Mouse (Mus musculus) heart, embryonic 14.5 days (tissue): ENCODE data around the gene Olfr1339. TPM values are rescaled to one million over a fixed set of nuclear protein-coding genes. Genes with fewer than 3 reads are reported as not detected.

Source experiments
- polyA plus RNA-seq: library from polyadenylated mRNA; unstranded; fragments of >200 nt; fragmentation: Nextera tagmentation; extraction: Ambion mirVana; gene quantifications from 2 replicates; pipeline ENCODE4 v1.2.1, GENCODE M21; 2014

The Olfr1339 gene
- polyA plus RNA-seq, 1 experiment from 2014 or later, result not detected

Other genes with a start within 250 kb of the Olfr1339 start
- gene Tie1, start 242.1 kb upstream of the Olfr1339 start, polyA plus RNA-seq, result 38.1 and 48.7 TPM in 2 replicates
- not detected in 2 replicates for gene 2610528J11Rik, start 205.2 kb upstream of the Olfr1339 start, polyA plus RNA-seq
- 0.24 and 0.43 TPM in 2 replicates for gene Tmem125, start 188.1 kb upstream of the Olfr1339 start, polyA plus RNA-seq
- 0.16 and 0.22 TPM in 2 replicates for gene Cfap57, start 111.4 kb upstream of the Olfr1339 start, polyA plus RNA-seq
- 80.5 and 86.0 TPM in 2 replicates for gene Ebna1bp2, start 111.4 kb upstream of the Olfr1339 start, polyA plus RNA-seq
- not detected in 2 replicates for gene Olfr62, start 73.2 kb upstream of the Olfr1339 start, polyA plus RNA-seq
- gene Olfr1342, start 39.4 kb upstream of the Olfr1339 start, polyA plus RNA-seq, result not detected in 2 replicates
- not detected in 2 replicates for gene Olfr1341, start 28.7 kb upstream of the Olfr1339 start, polyA plus RNA-seq
- gene Olfr1340, start 12.0 kb upstream of the Olfr1339 start, polyA plus RNA-seq, result not detected in 2 replicates
- gene Olfr1338, start 26.6 kb downstream of the Olfr1339 start, polyA plus RNA-seq, result not detected in 2 replicates
- gene Olfr1337, start 50.4 kb downstream of the Olfr1339 start, polyA plus RNA-seq, result not detected in 2 replicates
- not detected in 2 replicates for gene Olfr1335, start 77.8 kb downstream of the Olfr1339 start, polyA plus RNA-seq
- not detected in 2 replicates for gene Olfr1333, start 104.1 kb downstream of the Olfr1339 start, polyA plus RNA-seq
- not detected in 2 replicates for gene Olfr1331, start 132.5 kb downstream of the Olfr1339 start, polyA plus RNA-seq
- 0.04 and 0.19 TPM in 2 replicates for gene Olfr1330, start 156.4 kb downstream of the Olfr1339 start, polyA plus RNA-seq
- not detected in 2 replicates for gene Olfr1329, start 185.3 kb downstream of the Olfr1339 start, polyA plus RNA-seq
- gene Olfr1328, start 206.4 kb downstream of the Olfr1339 start, polyA plus RNA-seq, result 0.07 TPM in 1 of 2 replicates, not detected in the other
- not detected in 2 replicates for gene Lao1, start 229.4 kb downstream of the Olfr1339 start, polyA plus RNA-seq